Mouse (Mus musculus) natural killer cell, adult 2 months (primary cell): ENCODE data around the gene Gm10488.
"Not testable (repeated sequence)": the region's sequence is repeated elsewhere in the genome, so short reads cannot be mapped to it uniquely, and the experiment has no call there.

Experiments used
- DNase-seq, 2 experiments: peaks; one replicate each; pipeline ENCODE4 v3.0.0; 2022; ENCODE audit warnings: low spot score in 2 of 2

Gm10488 gene

GRCm38 (mm10) chrX:29976014-29976413 is at the start of gene Gm10488:
Gm10488 (plus strand) TSS chrX:29976314.
- not testable (repeated sequence) for DNase-seq
